In genomic region chr4:144468091-144468490, GRCm38 (mm10) we compare ENCODE assay signal across 33 mouse cellular contexts. TPM values are rescaled to one million over a fixed set of nuclear protein-coding genes. Genes with fewer than 3 reads are reported as not detected.
"Had no signal": no experiment of that assay in that cellular context is flagged by ENCODE, and none has a peak within 500 bp of the region (broad histone marks: within the 10 kb centered on the region; RNA-seq: fewer than 3 reads in every experiment).

No protein-coding gene starts in this region.

- H3K27me3 ChIP-seq: embryonic facial prominence, embryonic 12.5 days; embryonic facial prominence, embryonic 13.5 days; embryonic facial prominence, embryonic 15.5 days; forebrain, embryonic 12.5 days; forebrain, embryonic 13.5 days; forebrain, embryonic 15.5 days had no signal

- DNase-seq: cerebellum, adult 9-10 months; cerebellum, postnatal 10 days; cerebellum, postnatal 14 days; cerebellum, postnatal 25 days; cerebellum, postnatal 36 days; embryo, embryonic 11 days; forebrain, postnatal 0 days; gastrocnemius, adult 2 months; gastrocnemius, postnatal 10 days; gastrocnemius, postnatal 14 days; gastrocnemius, postnatal 25 days; gastrocnemius, postnatal 36 days; heart, adult 11 months; heart, adult 18-20 months; heart, adult 2 months had no signal

- ATAC-seq: forebrain, embryonic 13.5 days; forebrain, embryonic 14.5 days; forebrain, embryonic 15.5 days; forebrain, embryonic 16.5 days; forebrain, postnatal 0 days had no signal

RNA-seq across cellular contexts. Expression of gene Aadacl3, which starts 4.5 kb away (rescaled TPM):
- polyA plus RNA-seq: cortical plate, adult 2 months; embryonic facial prominence, embryonic 10.5 days; embryonic facial prominence, embryonic 11.5 days; embryonic facial prominence, embryonic 12.5 days; embryonic facial prominence, embryonic 13.5 days; embryonic facial prominence, embryonic 14.5 days; embryonic facial prominence, embryonic 15.5 days; erythroblast, embryonic 14.5 days; forebrain, embryonic 10.5 days; forebrain, embryonic 11.5 days; forebrain, embryonic 12.5 days; forebrain, embryonic 13.5 days; forebrain, embryonic 14.5 days; forebrain, embryonic 15.5 days; forebrain, embryonic 16.5 days; forebrain, postnatal 0 days; frontal cortex, adult 2 months; gonadal fat pad, adult 2 months; heart, adult 2 months; heart, embryonic 10.5 days had no signal

RNA-seq across cellular contexts. Expression of gene Gm9944, which starts 15.0 kb away (rescaled TPM):
- polyA plus RNA-seq: cortical plate, adult 2 months; embryonic facial prominence, embryonic 10.5 days; embryonic facial prominence, embryonic 11.5 days; embryonic facial prominence, embryonic 12.5 days; embryonic facial prominence, embryonic 13.5 days; embryonic facial prominence, embryonic 14.5 days; embryonic facial prominence, embryonic 15.5 days; erythroblast, embryonic 14.5 days; forebrain, embryonic 10.5 days; forebrain, embryonic 11.5 days; forebrain, embryonic 12.5 days; forebrain, embryonic 13.5 days; forebrain, embryonic 14.5 days; forebrain, embryonic 15.5 days; forebrain, embryonic 16.5 days; forebrain, postnatal 0 days; frontal cortex, adult 2 months; gonadal fat pad, adult 2 months; heart, adult 2 months; heart, embryonic 10.5 days had no signal

RNA-seq across cellular contexts. Expression of gene 1700012P22Rik, which starts 29.5 kb away (rescaled TPM):
- polyA plus RNA-seq: cortical plate, adult 2 months; embryonic facial prominence, embryonic 10.5 days; embryonic facial prominence, embryonic 11.5 days; embryonic facial prominence, embryonic 12.5 days; embryonic facial prominence, embryonic 13.5 days; embryonic facial prominence, embryonic 14.5 days; erythroblast, embryonic 14.5 days; forebrain, embryonic 10.5 days; forebrain, embryonic 11.5 days; forebrain, embryonic 12.5 days; forebrain, embryonic 13.5 days; forebrain, embryonic 14.5 days; forebrain, embryonic 15.5 days; forebrain, embryonic 16.5 days; forebrain, postnatal 0 days; frontal cortex, adult 2 months; heart, adult 2 months; heart, embryonic 10.5 days had no signal

RNA-seq across cellular contexts. Expression of gene 9430007A20Rik, which starts 51.5 kb away (rescaled TPM):
- polyA plus RNA-seq: cortical plate, adult 2 months; embryonic facial prominence, embryonic 10.5 days; embryonic facial prominence, embryonic 11.5 days; embryonic facial prominence, embryonic 12.5 days; embryonic facial prominence, embryonic 13.5 days; embryonic facial prominence, embryonic 14.5 days; embryonic facial prominence, embryonic 15.5 days; erythroblast, embryonic 14.5 days; forebrain, embryonic 10.5 days; forebrain, embryonic 11.5 days; forebrain, embryonic 12.5 days; forebrain, embryonic 13.5 days; forebrain, embryonic 14.5 days; forebrain, embryonic 15.5 days; forebrain, embryonic 16.5 days; forebrain, postnatal 0 days; frontal cortex, adult 2 months; gonadal fat pad, adult 2 months; heart, adult 2 months; heart, embryonic 10.5 days had no signal

RNA-seq across cellular contexts. Expression of gene Pramef12, which starts 59.8 kb away (rescaled TPM):
- polyA plus RNA-seq: cortical plate, adult 2 months; embryonic facial prominence, embryonic 11.5 days; embryonic facial prominence, embryonic 12.5 days; erythroblast, embryonic 14.5 days; forebrain, embryonic 10.5 days; forebrain, embryonic 11.5 days; forebrain, embryonic 12.5 days; forebrain, embryonic 13.5 days; forebrain, embryonic 14.5 days; forebrain, embryonic 15.5 days; forebrain, embryonic 16.5 days; forebrain, postnatal 0 days had no signal
